Mouse (Mus musculus): ENCODE measurements around the gene Tsku.

- TF ChIP-seq EP300 (IDR thresholded peaks at IDR 0.05; ENCODE audit: low read depth) (no peak), CTCF (IDR thresholded peaks at IDR 0.05; ENCODE audit: low read depth) (no peak)
Measured at GRCm38 (mm10) chr7:98392466-98393201, 31.5 kb upstream of the Tsku start.

All from liver, embryonic 14.5 days (tissue).